Mouse (Mus musculus) gastrocnemius, adult 8-10 months (tissue): Measurements from ENCODE around the gene Cdh3. TPM values are rescaled to one million over a fixed set of nuclear protein-coding genes. Genes with fewer than 3 reads are reported as not detected.

Experiments
- DNase-seq, 2 experiments: peaks; one replicate each; pipeline ENCODE4 v3.0.0; 2022; ENCODE audit warnings: low spot score in 2 of 2
- total RNA-seq, 4 experiments: library from RNA; stranded (reverse); gene quantifications; 2 replicates each; pipeline ENCODE4 v1.2.4; 2022

Gene Cdh3
- under 1 TPM in 1 of 4 experiments, not detected in 3; 0.05 TPM for total RNA-seq

DNA sequence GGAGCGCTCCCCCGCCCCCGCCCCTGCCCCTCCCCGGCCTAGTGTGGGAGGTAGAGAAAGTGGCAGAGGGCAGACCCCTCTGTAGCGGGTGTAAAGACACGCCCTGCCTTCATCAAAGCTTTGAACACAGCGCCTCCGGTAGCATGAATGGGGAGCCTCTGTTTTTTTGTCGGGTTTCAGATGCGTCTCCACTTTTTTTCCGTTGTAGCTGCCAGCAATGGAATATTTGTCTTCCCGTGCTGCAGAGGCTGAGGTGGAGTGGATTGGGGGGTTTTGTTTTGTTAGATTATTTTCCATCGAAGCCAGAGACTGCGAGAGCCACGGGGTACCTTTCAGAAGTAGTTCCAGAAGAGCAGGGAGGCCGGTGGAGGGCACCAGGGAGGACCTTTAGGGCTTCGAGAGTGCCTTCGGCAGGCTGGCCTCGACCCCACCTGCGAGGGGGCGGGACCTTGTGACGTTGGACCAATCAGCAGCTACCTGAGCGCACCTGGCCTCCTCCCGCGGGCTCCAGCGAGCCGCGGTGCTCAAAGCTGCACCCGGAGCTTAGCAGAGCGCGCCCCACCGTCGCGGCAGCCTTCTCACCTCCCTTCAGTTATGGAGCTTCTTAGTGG lies at the start of gene Cdh3:
Cdh3 (plus strand) TSS at position 527 of the 611 bp plus-strand sequence.
- DNase-seq: no peak

DNA sequence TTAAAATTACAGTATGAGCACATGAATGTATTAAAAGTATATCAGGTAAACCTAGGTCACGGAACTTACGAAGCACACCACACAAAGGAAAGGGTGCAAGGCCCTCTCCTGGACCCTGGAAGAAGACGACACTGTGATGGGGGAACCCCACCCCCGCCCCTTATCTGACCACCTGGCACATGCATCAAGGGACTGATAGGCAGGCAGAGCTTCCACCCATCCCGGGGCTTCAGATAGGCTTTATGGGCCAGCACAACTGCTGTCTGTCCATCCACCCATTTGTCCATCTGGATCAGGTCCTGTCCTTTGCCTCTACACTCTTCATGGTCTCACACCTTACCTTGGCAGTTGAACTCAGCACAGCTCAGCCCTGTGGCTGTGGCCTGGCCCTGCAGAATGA lies 48.6 kb upstream of the Cdh3 start:
- no peak for DNase-seq

DNA sequence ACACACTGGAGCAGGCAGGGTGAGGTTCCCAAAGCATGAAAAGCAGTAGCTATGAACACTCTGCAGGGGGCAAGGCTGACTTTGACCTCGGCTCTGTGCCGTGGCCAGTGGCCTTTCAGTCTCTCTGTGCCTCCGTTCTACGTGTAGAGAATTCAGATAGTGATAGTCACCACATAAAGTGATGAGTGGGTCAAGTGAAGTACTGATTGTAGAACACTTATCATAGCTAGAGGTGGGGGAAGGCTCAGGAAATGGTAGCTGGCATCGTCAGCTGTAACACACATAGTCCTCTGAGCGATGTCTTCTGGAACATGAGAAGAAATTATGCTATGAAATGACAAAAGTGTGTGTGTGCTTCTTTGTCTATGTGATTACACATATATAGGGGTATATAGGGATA lies 46.9 kb upstream of the Cdh3 start:
- DNase-seq: no peak

DNA sequence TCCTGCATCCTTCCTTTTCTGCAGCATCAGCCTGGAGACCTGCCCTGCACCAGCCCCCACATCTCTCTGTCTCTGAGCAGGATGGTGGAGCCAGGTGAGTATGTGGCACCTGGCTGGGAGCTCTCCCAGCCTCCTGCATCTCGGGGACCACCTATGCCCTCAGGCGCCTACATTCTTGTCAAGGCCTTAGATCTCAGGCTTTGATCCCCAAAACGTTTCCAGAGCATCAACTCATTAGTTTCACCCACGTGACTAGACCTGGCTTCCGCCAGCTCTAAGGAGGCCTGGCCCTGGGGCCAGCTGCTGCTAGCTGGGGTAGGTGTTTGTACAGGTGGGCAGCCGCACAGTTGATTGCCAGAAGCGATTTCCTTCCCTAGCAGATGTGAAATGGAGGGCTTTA lies 41.2 kb upstream of the Cdh3 start:
- no peak for DNase-seq

DNA sequence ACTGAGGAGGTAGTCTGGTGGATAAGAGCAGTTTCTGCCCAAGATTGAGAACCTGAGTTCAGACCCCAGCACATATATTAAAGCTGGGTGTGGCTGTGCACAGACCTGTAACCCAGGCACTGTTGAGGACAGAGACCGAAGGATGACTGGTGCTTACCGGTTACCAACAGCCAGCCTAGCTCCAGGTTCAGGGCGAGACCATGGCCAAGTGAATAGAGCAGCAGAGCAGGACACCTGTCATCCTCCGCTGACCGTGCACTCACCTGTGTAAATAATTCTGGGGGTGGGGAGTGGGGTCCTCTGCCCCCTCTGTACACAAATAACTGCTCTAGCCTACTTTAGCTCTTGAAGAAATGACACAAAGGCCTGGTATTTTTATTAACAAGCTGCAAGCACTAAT lies 36.7 kb upstream of the Cdh3 start:
- no peak for DNase-seq

DNA sequence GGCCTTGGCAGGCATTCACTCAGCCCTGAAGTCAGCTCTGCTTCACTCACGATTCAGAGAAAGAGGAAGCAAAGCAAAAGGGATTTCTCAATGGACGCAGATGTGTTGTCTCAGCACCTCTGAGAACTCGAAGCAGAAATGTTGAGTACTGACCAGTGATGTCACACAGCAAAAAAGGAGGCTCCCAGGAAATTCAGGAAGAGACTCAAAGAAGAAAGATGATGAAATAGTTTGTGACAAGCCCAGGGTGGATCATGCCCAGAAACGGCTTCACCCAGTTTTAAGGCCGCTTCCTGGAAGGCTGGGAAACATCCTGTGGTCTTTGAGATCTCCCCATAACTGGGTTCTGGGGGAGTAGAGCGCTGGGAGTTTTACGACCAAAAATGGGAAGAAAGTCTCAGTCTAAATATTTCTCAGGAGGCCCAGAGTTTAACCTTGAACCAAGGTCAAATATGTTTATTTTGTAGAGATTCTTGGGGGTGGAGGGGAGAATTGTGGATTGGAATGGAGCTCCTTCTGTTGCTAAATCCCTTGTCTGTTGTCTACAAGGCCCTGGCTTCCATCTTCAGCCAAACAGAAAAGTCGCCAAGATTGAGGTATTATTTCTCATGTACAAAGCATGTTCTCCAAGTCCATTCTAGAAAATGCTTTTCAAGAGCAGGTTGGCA lies 10.5 kb upstream of the Cdh3 start, which contains the start of gene 6030452D12Rik:
6030452D12Rik (plus strand) TSS at position 505 of the 668 bp plus-strand sequence.
- no peak for DNase-seq

DNA sequence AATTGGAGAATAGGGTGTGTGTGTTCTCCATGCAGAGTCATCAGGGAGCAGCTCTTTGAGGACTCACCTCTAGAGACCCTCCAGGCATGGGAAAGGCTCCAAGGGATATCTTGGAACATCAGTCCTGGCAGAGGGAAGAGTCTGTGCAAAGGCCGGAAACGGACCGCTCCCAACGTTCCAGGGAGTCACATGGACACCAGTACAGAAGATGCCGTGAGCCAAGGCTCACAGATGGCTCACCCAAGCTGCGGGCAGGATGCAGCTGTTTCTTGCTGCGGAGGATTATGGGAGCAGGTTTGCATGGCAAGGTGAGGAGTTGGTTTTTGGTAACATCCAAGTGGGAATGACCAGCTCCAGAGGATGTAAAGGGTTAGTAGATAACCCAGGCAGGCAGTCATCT lies 6.5 kb upstream of the Cdh3 start:
- no peak for DNase-seq

DNA sequence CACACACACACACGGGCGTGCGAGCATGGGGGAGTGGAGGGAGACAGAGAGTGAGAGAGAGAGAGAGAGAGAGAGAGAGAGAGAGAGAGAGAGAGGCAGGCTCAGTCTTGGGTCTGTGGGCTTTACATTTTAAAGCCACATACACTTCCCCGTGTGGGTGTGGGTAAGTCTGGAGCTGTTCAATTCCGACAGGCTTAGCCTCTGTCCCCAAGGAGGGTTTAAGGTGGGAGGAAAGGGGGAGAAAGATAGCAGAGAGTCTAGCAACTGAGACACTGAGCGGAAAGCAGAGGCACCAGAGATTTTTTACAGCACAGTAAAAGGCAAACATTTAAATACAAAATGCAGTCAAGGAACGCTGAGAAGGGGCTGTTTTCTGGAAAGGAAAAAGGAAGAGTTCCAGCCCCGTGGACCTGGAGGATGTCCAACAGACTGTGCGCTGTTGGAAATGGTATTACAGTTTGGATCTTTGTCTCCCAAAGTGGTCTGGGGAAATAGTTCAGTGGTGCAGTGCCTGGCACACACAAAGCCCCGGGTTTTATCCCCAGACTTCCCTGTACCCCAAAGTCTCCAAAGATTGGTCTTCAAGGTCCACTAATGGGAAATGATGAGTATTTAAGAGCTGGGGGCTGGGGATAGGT lies 5.2 kb upstream of the Cdh3 start:
- no peak for DNase-seq

DNA sequence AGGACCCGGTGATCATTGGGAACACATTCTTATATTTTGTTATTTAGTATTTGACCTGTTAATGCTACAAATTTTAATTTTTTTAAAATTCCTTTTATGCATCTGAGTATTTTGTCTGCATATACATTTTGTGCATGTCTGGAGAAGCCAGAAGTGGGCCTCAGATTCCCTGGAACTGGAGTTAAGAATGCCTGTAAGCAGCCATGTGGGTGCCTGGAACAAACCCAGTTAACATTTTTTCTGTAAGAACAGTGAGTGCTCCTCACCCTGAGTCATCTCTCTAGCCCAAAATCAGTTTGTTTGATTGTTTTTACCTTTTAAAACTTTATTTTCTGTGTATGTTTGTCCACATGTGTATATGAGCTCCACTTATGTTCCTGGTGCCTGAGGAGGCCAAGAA lies 4.6 kb upstream of the Cdh3 start:
- no peak for DNase-seq

DNA sequence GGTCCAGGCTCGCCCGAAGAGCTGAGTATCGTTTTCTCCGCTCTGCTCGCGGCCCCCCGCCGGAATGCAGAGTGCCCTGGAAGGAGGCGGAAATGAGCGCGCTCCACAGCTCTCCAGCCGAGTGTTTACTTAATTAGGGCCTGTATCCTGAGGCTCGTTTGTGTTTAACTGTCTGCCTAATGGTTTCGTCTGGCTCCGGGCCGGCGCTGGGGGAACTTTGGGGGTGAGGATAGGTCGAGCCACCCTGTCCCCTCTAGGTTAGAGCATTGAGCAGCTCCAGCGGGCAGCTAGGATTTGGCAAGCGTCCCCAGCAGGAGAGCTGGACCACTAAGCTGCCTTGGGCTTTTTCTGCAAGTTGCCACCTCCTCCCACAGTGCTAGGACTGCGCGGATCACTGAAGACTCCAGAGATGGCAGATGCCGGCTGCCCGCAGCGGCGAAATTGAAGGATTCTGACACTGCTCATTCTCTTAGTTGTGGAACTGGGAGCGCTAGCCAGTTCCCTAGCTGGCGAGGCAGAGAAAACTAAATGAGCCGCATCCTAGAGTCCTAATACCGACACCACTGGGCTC lies 2.8 kb upstream of the Cdh3 start:
- no peak for DNase-seq

DNA sequence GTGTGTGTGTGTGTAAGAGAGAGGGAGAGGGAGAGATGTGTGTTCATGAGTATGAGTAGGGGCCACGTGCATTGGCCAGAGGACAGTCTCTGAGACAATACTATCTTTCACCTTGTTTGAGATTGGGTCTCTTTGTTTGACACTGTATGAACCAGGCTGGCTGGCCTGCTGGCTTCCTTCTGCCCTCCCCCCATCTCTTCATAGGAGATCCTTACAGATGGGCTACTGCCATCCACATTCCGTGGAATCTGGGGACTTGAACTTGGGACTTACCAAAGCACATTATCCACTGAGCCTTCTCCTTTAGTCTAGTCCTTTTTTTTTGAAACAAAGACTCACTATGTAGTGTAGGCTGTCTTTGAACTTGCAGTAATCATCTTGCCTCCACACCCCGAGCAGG lies 2.2 kb upstream of the Cdh3 start:
- DNase-seq: no peak

DNA sequence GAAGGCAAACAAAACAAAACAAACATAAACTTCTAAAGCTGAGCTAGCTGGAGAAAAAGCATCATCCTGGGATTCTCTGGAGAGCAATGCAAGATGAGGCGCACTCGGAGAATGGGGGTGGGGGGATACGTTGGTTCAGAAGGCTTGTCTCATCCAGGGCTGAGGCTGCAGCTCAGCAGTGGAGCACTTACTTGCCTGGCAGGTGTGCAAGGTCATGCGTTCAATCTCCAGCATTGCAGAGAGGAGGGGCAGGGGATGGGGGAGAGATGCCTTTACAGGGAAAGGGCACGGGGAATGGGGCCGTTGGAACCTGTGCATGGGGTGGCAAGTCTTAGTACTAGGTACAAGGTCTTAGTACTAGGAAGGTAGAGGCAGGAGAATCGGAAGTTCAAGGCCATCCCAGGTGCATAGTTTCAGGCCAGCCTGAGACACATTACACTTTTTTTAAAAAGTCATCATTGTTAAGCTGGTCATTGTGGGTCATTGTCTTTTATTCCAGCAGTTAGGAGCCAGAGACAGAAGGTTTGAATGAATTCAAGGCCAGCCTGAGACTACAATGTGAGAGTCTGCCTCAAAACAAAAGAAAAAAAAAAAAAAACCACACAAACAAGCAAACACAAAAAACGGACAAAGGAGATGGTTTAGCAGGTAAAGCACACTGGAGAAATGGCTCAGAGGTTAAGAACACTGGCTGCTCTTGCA lies 1.5 kb upstream of the Cdh3 start:
- DNase-seq: no peak

DNA sequence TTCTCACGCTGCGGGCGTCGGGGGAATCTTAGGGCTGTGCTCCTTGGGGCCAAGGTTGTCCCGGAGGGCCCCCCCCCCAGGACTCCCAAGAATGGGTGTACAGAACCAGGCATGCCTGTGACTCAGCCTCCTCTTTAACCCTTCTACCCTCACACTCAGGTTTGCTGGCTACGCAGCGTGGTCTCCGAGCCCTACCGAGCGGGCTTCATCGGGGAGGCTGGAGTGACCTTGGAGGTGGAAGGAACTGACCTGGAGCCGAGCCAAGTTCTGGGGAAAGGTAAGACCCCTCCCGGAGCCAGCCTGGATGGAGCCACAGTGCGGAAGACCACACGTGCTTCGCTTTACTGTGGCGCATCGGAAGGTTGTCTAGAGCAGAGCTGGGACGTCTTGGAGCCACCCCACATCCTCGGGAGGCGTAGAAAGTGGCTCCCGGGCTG lies 392 bp downstream of the Cdh3 start:
- no peak for DNase-seq

DNA sequence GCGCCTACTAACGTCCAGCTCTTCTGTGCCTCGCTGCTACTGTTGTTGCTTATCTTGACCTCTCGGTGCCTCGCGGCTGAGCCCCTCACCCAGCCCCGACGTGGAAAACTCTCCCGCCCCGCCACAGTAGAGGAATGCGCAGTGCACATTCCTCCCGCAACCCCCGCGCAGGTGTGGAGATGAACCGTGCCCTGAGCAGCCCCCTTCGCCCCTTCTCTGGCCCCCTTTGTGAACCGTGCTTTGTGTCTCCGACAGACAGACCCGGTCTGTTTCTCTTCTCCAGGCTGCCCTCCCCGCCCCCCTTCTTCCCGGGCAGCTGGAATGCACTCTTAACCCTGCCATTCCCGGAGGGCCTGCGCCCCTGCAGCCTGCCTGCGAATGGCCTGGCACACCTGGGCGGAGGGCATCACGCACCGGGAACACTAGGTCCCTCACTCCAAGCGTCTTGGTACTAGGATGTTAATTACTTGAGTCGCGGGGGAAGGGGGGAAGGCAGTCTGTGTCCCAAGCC lies 895 bp downstream of the Cdh3 start:
- no peak for DNase-seq

DNA sequence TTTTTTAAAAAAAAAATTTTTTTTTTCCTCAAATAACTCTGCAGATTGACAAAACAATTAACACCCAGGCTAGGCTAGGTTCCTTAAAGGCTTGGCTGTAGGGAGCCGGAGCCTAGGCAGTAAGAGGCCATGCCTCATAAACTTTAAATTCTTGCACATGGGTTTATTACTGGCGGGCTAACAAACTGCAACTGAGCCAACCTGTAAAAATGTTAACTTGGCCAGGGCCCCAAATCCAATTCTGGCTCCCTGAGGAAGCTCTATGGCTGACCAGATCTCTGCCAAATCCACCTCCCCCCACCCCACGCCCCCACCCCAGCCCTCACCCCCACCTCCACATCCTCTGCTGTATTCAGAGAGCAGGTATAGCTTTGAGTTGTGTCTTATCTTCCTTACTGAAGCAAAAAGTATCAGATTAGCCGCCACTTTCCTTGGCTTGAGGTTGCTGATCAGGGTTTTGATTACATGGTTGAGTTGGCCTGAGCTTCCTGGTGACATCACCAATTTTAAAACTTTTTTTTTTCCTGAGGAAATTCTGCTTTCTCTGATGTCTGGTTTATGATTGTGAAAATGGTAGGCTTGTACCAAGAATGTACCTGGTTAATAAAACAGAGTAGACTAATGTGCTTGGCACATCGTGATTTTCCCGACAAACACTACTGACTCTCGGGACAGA lies 1.9 kb downstream of the Cdh3 start:
- no peak for DNase-seq

DNA sequence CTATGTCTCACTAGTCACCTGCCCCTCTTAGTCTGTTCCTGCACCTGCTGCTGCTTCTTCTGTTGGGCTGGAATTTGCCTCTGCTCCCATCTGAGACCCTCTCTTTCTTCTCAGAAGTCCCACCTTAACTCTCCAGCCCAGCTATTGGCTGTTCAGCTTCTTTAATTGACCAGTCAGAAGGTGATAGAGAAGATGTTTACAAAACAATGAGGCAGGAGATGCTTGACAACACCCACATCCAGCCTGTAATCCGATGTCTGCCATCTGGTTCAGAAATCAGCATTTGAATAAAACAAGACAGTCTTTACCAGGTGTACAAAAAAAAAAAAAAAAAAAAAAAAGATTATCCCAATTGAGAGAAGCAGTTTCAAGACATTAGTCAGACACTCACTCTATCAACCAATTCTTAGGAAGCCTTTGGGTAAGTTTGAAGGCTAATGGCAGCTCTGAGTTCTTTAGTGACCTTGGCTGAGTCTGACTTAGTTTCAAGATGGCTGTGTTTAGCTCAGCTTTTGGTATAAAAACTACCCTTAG lies 5.3 kb downstream of the Cdh3 start:
- no peak for DNase-seq

DNA sequence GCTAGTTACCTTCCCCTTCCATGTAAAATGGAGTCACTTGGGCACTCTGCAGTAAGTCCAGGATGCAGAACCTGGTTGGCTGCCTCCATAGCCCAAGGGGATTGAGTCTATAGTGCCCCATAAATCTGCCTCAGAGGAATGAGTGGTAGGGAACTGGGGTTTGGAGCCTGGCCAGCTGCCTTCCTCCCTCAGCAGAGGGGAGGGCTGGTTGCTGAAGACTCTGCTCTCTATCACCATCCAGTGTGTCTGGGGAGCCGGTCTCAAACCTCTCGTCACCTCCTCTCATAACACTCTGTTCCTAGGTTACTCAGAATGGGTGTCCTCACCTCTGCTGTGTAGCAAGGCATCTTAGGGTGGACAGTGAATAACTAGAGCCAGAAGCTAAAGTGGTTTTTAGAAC lies 5.9 kb downstream of the Cdh3 start:
- DNase-seq: no peak

DNA sequence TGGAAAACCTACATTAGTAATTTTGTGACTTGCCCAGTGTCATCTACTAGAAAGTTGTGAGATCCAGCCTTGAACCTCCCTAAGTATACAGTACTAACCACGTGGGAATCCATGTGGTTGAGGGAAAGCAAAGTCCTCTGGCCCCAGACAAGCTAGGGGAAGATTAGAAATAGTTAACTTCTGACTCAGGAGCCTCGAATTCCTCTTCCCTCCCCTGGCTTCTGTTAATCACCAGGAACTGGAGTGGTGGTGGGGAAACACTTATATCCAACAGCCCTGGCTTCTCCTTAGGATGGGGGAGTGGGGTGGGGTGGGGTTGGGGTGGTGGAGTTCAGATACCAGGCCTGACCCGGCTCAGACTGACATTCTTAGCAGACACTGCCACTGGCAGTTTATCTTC lies 8.1 kb downstream of the Cdh3 start:
- no peak for DNase-seq

DNA sequence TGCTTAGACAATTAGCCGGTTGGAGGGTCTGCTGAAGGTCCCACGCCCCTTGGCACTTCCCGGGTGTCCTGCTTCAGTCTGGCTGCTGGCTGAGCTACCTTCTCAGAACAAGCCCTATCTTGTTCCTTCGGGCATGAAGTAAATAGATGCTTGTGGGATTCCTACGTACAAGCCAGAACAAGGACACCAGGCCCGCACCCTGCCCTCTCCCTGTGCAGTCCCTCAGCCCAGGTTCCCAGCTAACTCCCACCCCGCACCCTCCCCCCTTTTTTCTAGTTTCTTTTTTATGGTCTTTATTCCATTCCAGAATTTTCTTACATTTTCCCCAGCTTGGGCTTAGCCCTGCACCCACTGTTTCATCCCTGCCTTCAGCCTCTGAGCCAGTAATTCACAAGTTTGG lies 9.9 kb downstream of the Cdh3 start:
- DNase-seq: no peak

DNA sequence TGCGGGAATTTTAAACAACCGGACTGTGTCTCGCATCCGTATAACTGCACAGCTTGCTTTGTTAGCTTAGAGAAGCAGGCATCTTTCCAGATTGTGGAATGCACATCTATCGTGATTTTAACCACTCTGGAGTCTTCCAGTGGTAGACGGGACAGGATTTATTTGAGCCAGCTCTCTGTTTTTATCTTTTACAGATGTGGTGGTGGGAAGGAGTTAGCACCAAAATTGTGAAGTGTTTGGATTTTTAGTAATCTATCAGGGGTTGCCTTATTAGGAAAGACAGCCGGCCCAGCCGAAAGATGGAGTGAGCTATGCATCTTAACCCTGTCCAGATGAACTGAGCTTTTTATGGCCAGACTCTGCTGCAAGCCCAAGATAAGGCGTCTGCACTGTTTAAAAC lies 11.2 kb downstream of the Cdh3 start:
- no peak for DNase-seq

DNA sequence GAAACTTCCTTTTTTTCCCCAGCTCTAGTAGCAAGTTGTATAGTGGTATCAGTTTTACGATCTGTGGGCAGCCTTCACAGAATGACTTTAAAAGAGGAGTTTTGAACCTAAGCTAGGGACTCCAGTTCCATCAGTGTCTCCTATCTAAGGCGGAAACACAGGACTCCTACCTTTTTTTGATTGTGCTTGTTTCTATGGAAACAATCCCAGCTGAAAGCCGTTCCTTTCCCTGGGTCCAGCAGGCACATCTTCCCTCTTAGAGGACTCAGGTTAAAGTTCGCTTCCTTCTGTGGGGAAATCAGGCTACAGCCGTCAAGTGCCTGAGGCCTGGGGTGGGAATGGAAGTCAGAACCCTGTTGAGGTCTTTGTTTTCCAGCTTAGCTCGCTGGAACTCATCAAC lies 16.0 kb downstream of the Cdh3 start:
- DNase-seq: no peak
